Mouse (Mus musculus) neural tube, embryonic 14.5 days (tissue): ENCODE data around the gene Ang2. TPM values are rescaled to one million over a fixed set of nuclear protein-coding genes. Genes with fewer than 3 reads are reported as not detected.

Experiments used
- ATAC-seq: fragments of 200-750 bp; cut with Nextera tagmentation; 2 replicates; pipeline ENCODE4 v1.8.0; 2017; ENCODE audit warnings: low read depth, mild to moderate bottlenecking, moderate TSS enrichment, moderate library complexity
- H3K27ac ChIP-seq: fragments of 300-500 bp; sonication (generic); 2 replicates; pipeline ENCODE4 v1.5.1; 2014; ENCODE audit warnings: low read depth, mild to moderate bottlenecking, control low read depth, low read length, moderate library complexity, mixed read lengths
- H3K27me3 ChIP-seq: fragments of 300-500 bp; sonication (generic); 2 replicates; pipeline ENCODE4 v1.6.1; 2014; ENCODE audit warnings: low read length; ENCODE audit not compliant: control insufficient read depth, insufficient read depth
- H3K36me3 ChIP-seq: fragments of 300-500 bp; sonication (generic); 2 replicates; pipeline ENCODE4 v1.6.1; 2014; ENCODE audit warnings: low read length, mixed read lengths; ENCODE audit not compliant: control insufficient read depth, insufficient read depth
- H3K4me1 ChIP-seq: fragments of 300-500 bp; sonication (generic); 2 replicates; pipeline ENCODE4 v1.6.1; 2014; ENCODE audit warnings: low read length; ENCODE audit not compliant: control insufficient read depth, insufficient read depth
- H3K4me2 ChIP-seq: fragments of 300-500 bp; sonication (generic); 2 replicates; pipeline ENCODE4 v1.6.1; 2014; ENCODE audit warnings: mild to moderate bottlenecking, low read depth, low read length, control low read depth
- H3K4me3 ChIP-seq: fragments of 300-500 bp; sonication (generic); 2 replicates; pipeline ENCODE4 v1.5.1; 2014; ENCODE audit warnings: low read depth, low read length, control low read depth, mixed read lengths
- H3K9ac ChIP-seq: fragments of 300-500 bp; sonication (generic); replicated peaks from 2 replicates; pipeline ENCODE4 v1.6.1; 2014; ENCODE audit warnings: low read depth, mild to moderate bottlenecking, control low read depth, low read length, mixed read lengths
- H3K9me3 ChIP-seq: fragments of 300-500 bp; sonication (generic); 2 replicates; pipeline ENCODE4 v1.6.1; 2016; ENCODE audit warnings: low read length; ENCODE audit not compliant: control insufficient read depth
- WGBS: fragments of 180-500 bp; shearing (Covaris S2); extraction: QIAGEN DNeasy Blood & Tissue Kit; methylation state at CpG from one replicate; pipeline ENCODE4 v1.1.7; 2014; 5-methylcytosine and 5-hydroxymethylcytosine counted together
- polyA plus RNA-seq: library from polyadenylated mRNA; unstranded; fragments of >200 nt; fragmentation: Nextera tagmentation; extraction: Ambion mirVana; gene quantifications from 2 replicates; pipeline ENCODE4 v1.2.1, GENCODE M21; 2014

Ang2 gene
- polyA plus RNA-seq, 1 experiment from 2014 or later: not detected

- no peak for ATAC-seq
- Histone ChIP-seq H3K9me3 (no peaks in the 10 kb centered on the region), H3K4me3 (no peak overlapping the region)
Measured at GRCm38 (mm10) chr14:51157072-51157471, 41.9 kb downstream of the Ang2 start.

GRCm38 (mm10) chr14:51156736-51157068 is 42.2 kb downstream of the Ang2 start:
- Histone ChIP-seq H3K27ac (no peak overlapping the region), H3K9ac (no peak overlapping the region), H3K9me3 (no peaks in the 10 kb centered on the region), H3K36me3 (no peaks in the 10 kb centered on the region), H3K4me2 (no peak overlapping the region), H3K4me3 (no peak overlapping the region), H3K27me3 (no peaks in the 10 kb centered on the region), H3K4me1 (no peaks in the 10 kb centered on the region)
- WGBS: 31% methylated on average over 4 of the region's 4 CpGs
- no peak for ATAC-seq

More at GRCm38 (mm10) chr14:51157072-51157471, 41.9 kb downstream of the Ang2 start:
- WGBS: 100% methylated on average over 1 of the region's 1 CpGs
- no peak overlapping the region for H3K9ac ChIP-seq
- no peaks in the 10 kb centered on the region for H3K4me1 ChIP-seq
- H3K27me3 ChIP-seq: no peaks in the 10 kb centered on the region
- no peak overlapping the region for H3K4me2 ChIP-seq
- H3K27ac ChIP-seq: no peak overlapping the region
- H3K36me3 ChIP-seq: no peaks in the 10 kb centered on the region

GRCm38 (mm10) chr14:51156056-51156735 is 42.8 kb downstream of the Ang2 start:
- Histone ChIP-seq H3K4me3 (no peak overlapping the region), H3K4me2 (no peak overlapping the region), H3K4me1 (no peaks in the 10 kb centered on the region), H3K36me3 (no peaks in the 10 kb centered on the region), H3K27me3 (no peaks in the 10 kb centered on the region), H3K9ac (no peak overlapping the region), H3K9me3 (no peaks in the 10 kb centered on the region), H3K27ac (no peak overlapping the region)
- WGBS: 81% methylated on average over 5 of the region's 5 CpGs
- ATAC-seq: no peak

GRCm38 (mm10) chr14:51152249-51152870 is 46.6 kb downstream of the Ang2 start:
- Histone ChIP-seq H3K4me3 (no peak overlapping the region), H3K4me1 (no peaks in the 10 kb centered on the region), H3K36me3 (no peaks in the 10 kb centered on the region), H3K4me2 (no peak overlapping the region), H3K27me3 (no peaks in the 10 kb centered on the region), H3K9ac (no peak overlapping the region), H3K9me3 (no peaks in the 10 kb centered on the region), H3K27ac (no peak overlapping the region)
- WGBS: 89% methylated on average over 5 of the region's 5 CpGs
- no peak for ATAC-seq

- Histone ChIP-seq H3K27me3 (no peaks in the 10 kb centered on the region), H3K4me2 (no peak overlapping the region), H3K9me3 (no peaks in the 10 kb centered on the region), H3K27ac (no peak overlapping the region), H3K4me1 (no peaks in the 10 kb centered on the region), H3K36me3 (no peaks in the 10 kb centered on the region), H3K9ac (no peak overlapping the region), H3K4me3 (no peak overlapping the region)
- 95% methylated on average over 3 of the region's 3 CpGs for WGBS
- no peak for ATAC-seq
Measured at GRCm38 (mm10) chr14:51150206-51150831, 48.6 kb downstream of the Ang2 start.

- H3K27ac ChIP-seq: no peak overlapping the region
- no peak overlapping the region for H3K9ac ChIP-seq
- WGBS: 50% methylated on average over 5 of the region's 5 CpGs
- H3K9me3 ChIP-seq: no peaks in the 10 kb centered on the region
- H3K4me2 ChIP-seq: no peak overlapping the region
- no peak for ATAC-seq
- H3K4me1 ChIP-seq: no peaks in the 10 kb centered on the region
- H3K36me3 ChIP-seq: no peaks in the 10 kb centered on the region
- H3K27me3 ChIP-seq: no peaks in the 10 kb centered on the region
- H3K4me3 ChIP-seq: no peak overlapping the region
Measured at GRCm38 (mm10) chr14:51149164-51149563, 49.8 kb downstream of the Ang2 start.

GRCm38 (mm10) chr14:51148006-51148405 is 50.9 kb downstream of the Ang2 start:
- Histone ChIP-seq H3K27me3 (no peaks in the 10 kb centered on the region), H3K4me1 (no peaks in the 10 kb centered on the region), H3K4me2 (no peak overlapping the region), H3K9me3 (no peaks in the 10 kb centered on the region), H3K36me3 (no peaks in the 10 kb centered on the region), H3K4me3 (no peak overlapping the region), H3K9ac (no peak overlapping the region), H3K27ac (no peak overlapping the region)
- ATAC-seq: no peak
- 71% methylated on average over 3 of the region's 3 CpGs for WGBS

GRCm38 (mm10) chr14:51146685-51147084 is 52.3 kb downstream of the Ang2 start, which contains the start of gene Rnase1:
Gene Rnase1, minus strand, starts transcription at chr14:51146785.
- H3K9ac ChIP-seq: no peak within 1 kb of the TSS
- no peaks in the 10 kb centered on the region for H3K4me1 ChIP-seq
- H3K27me3 ChIP-seq: no peaks in the 10 kb centered on the region
- ATAC-seq: no peak
- H3K9me3 ChIP-seq: no peaks in the 10 kb centered on the region
- H3K4me3 ChIP-seq: no peak within 1 kb of the TSS
- 30% methylated on average over 2 of the region's 2 CpGs for WGBS
- no peak within 1 kb of the TSS for H3K4me2 ChIP-seq
- no peaks in the 10 kb centered on the region for H3K36me3 ChIP-seq
- H3K27ac ChIP-seq: no peak within 1 kb of the TSS

- Histone ChIP-seq H3K36me3 (no peaks in the 10 kb centered on the region), H3K4me1 (no peaks in the 10 kb centered on the region), H3K27ac (no peak overlapping the region), H3K27me3 (no peaks in the 10 kb centered on the region), H3K9ac (no peak overlapping the region), H3K9me3 (no peaks in the 10 kb centered on the region), H3K4me2 (no peak overlapping the region), H3K4me3 (no peak overlapping the region)
- ATAC-seq: no peak
- WGBS: 88% methylated on average over 6 of the region's 6 CpGs
Measured at GRCm38 (mm10) chr14:51145521-51145920, 53.4 kb downstream of the Ang2 start.
